Mouse (Mus musculus): ENCODE data around the gene Igf2bp2. TPM values are rescaled to one million over a fixed set of nuclear protein-coding genes. Genes with fewer than 3 reads are reported as not detected.
A peak's percentile ranks its signal among the peaks of the same experiment; 100 is the strongest.

Igf2bp2 gene
- polyA plus RNA-seq, 1 experiment, result 12.2 TPM

DNA sequence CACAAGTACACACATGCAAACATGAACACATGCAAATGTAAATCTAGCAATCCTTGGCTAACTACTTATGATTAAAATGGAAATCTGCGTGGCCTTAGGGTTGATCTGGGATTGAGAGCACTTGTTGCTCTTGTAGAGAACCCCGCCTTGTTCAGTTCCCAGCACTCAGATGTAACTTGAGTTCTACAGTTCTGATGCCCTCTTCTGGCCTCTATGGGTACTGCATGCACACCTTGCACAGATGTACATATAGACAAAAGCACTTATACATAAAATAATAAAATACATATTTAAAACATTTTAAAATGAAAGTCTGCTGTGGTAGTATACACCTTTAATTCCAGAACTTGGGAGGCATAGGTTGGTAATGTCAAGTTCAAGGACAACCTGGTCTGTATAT, 141.0 kb downstream of the Igf2bp2 start:
- Histone ChIP-seq H3K36me3 (ENCODE audit: control insufficient read depth, insufficient read depth) (peaks cover 29% of the 10 kb centered on the region), H3K79me2 (ENCODE audit: control insufficient read depth, insufficient read depth) (no peaks in the 10 kb centered on the region), H3K4me2 (ENCODE audit: low read depth) (no peak overlapping the region), H3K27me3 (ENCODE audit: control insufficient read depth, insufficient read depth, insufficient read length) (no peaks in the 10 kb centered on the region), H3K4me3 (no peak overlapping the region), H3ac (ENCODE audit: control insufficient read depth, insufficient read length) (no peak overlapping the region)
- TF ChIP-seq MYOD1 (IDR thresholded peaks at IDR 0.05; ENCODE audit: control insufficient read depth in 1 of 3, insufficient read length in 2 of 3, low read depth in 2 of 3) (no peak), REST (IDR thresholded peaks at IDR 0.05; ENCODE audit: insufficient read depth, insufficient read length) (no peak), POLR2AphosphoS2 (IDR thresholded peaks at IDR 0.05; ENCODE audit: insufficient read length, low read depth) (no peak), USF1 (IDR thresholded peaks at IDR 0.05; ENCODE audit: low read depth) (no peak), TCF12 (IDR thresholded peaks at IDR 0.05; ENCODE audit: insufficient read depth, poor library complexity, severe bottlenecking) (no peak), MAX (IDR thresholded peaks at IDR 0.05; ENCODE audit: low read depth) (no peak), CEBPB (IDR thresholded peaks at IDR 0.05; ENCODE audit: insufficient read depth, poor library complexity, severe bottlenecking) (no peak), TCF3 (IDR thresholded peaks at IDR 0.05; ENCODE audit: insufficient read length, low read depth) (no peak), E2F4 (IDR thresholded peaks at IDR 0.05; ENCODE audit: insufficient read depth) (no peak), POLR2A (IDR thresholded peaks at IDR 0.05; ENCODE audit: insufficient read length, low read depth) (no peak), SRF (IDR thresholded peaks at IDR 0.05; ENCODE audit: control insufficient read depth, insufficient read length, low read depth) (no peak)

DNA sequence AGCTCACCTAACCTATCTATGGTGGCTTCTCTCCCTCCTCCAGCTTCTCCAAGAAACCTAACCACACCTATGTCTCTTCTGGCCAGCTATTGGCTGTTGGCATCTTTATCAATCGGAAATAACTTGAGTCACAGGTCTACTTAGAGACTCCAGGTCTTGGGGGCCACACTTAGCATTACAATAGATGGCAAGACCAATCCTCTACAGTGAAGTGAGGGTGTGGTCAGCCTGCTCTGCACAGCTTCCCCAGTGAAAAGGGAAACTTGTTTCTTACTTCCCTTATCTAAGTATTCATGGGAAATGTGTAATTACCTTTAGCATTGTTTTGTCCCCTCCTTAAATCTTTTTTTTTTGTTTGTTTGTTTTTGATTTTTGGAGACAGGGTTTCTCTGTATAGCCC, 147.5 kb downstream of the Igf2bp2 start:
- TF ChIP-seq E2F4 (IDR thresholded peaks at IDR 0.05; ENCODE audit: insufficient read depth), result no peak
- no peak for TF ChIP-seq POLR2A (IDR thresholded peaks at IDR 0.05; ENCODE audit: insufficient read length, low read depth)
- TF ChIP-seq TCF3 (IDR thresholded peaks at IDR 0.05; ENCODE audit: insufficient read length, low read depth), result no peak
- TF ChIP-seq POLR2AphosphoS2 (IDR thresholded peaks at IDR 0.05; ENCODE audit: insufficient read length, low read depth), result no peak
- no peak for TF ChIP-seq TCF12 (IDR thresholded peaks at IDR 0.05; ENCODE audit: insufficient read depth, poor library complexity, severe bottlenecking)
- no peak for TF ChIP-seq CEBPB (IDR thresholded peaks at IDR 0.05; ENCODE audit: insufficient read depth, poor library complexity, severe bottlenecking)
- no peak for TF ChIP-seq USF1 (IDR thresholded peaks at IDR 0.05; ENCODE audit: low read depth)
- TF ChIP-seq SRF (IDR thresholded peaks at IDR 0.05; ENCODE audit: control insufficient read depth, insufficient read length, low read depth), result no peak
- no peak for TF ChIP-seq REST (IDR thresholded peaks at IDR 0.05; ENCODE audit: insufficient read depth, insufficient read length)
- no peak overlapping the region for H3K4me2 ChIP-seq (ENCODE audit: low read depth)
- no peaks in the 10 kb centered on the region for H3K27me3 ChIP-seq (ENCODE audit: control insufficient read depth, insufficient read depth, insufficient read length)
- no peak overlapping the region for H3K4me3 ChIP-seq
- H3ac ChIP-seq (ENCODE audit: control insufficient read depth, insufficient read length), result no peak overlapping the region
- peaks cover 18% of the 10 kb centered on the region for H3K36me3 ChIP-seq (ENCODE audit: control insufficient read depth, insufficient read depth)
- H3K79me2 ChIP-seq (ENCODE audit: control insufficient read depth, insufficient read depth), result peaks cover 27% of the 10 kb centered on the region

DNA sequence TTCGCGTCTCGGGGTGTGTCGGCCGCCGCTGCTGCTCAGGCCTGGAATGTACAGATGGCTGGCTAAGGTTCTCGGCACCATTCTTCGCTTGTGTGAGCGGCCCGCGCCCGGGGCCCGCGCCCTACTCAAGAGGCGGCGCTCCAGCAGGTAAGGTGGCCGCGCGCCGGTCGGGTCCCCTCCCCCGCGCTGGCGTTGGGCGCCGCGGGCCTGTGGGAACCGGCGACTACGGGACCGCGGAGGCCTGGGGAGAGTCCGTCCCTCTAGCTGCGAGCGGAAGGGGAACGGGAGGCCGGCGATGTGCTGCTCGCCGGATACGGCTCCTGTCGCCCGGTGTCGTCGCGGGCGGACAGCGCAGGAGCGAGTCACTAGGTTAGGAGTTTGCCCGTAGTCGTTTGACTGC, 153.5 kb downstream of the Igf2bp2 start:
- H3K4me3 ChIP-seq, result peak overlapping the region; percentile 44
- H3K4me2 ChIP-seq (ENCODE audit: low read depth), result peak overlapping the region; percentile 80
- peak overlapping the region; percentile 37 for H3ac ChIP-seq (ENCODE audit: control insufficient read depth, insufficient read length)
- no peaks in the 10 kb centered on the region for H3K27me3 ChIP-seq (ENCODE audit: control insufficient read depth, insufficient read depth, insufficient read length)
- H3K36me3 ChIP-seq (ENCODE audit: control insufficient read depth, insufficient read depth), result no peaks in the 10 kb centered on the region
- peaks cover 36% of the 10 kb centered on the region for H3K79me2 ChIP-seq (ENCODE audit: control insufficient read depth, insufficient read depth)
- TF ChIP-seq E2F4 (IDR thresholded peaks at IDR 0.05; ENCODE audit: insufficient read depth), result no peak

- Histone ChIP-seq H3K27me3 (ENCODE audit: control insufficient read depth, insufficient read depth, insufficient read length) (no peaks in the 10 kb centered on the region), H3K4me3 (peak within 1 kb of the TSS; percentile 44), H3ac (ENCODE audit: control insufficient read depth, insufficient read length) (peak within 1 kb of the TSS; percentile 37), H3K79me2 (ENCODE audit: control insufficient read depth, insufficient read depth) (peaks cover 35% of the 10 kb centered on the region), H3K4me2 (ENCODE audit: low read depth) (peak within 1 kb of the TSS; percentile 99), H3K36me3 (ENCODE audit: control insufficient read depth, insufficient read depth) (no peaks in the 10 kb centered on the region)
- TF ChIP-seq TCF3 (IDR thresholded peaks at IDR 0.05; ENCODE audit: insufficient read length, low read depth), result no peak
- peak; percentile 65 for TF ChIP-seq POLR2A (IDR thresholded peaks at IDR 0.05; ENCODE audit: insufficient read length, low read depth)
- peak; percentile 51 for TF ChIP-seq POLR2AphosphoS2 (IDR thresholded peaks at IDR 0.05; ENCODE audit: insufficient read length, low read depth)
- TF ChIP-seq REST (IDR thresholded peaks at IDR 0.05; ENCODE audit: insufficient read depth, insufficient read length), result no peak
- TF ChIP-seq CEBPB (IDR thresholded peaks at IDR 0.05; ENCODE audit: insufficient read depth, poor library complexity, severe bottlenecking), result no peak
- TF ChIP-seq MAX (IDR thresholded peaks at IDR 0.05; ENCODE audit: low read depth), result peak; percentile 89
- peak; percentile 12 for TF ChIP-seq SRF (IDR thresholded peaks at IDR 0.05; ENCODE audit: control insufficient read depth, insufficient read length, low read depth)
- TF ChIP-seq MYOG (IDR thresholded peaks at IDR 0.05; ENCODE audit: control insufficient read depth in 1 of 3, insufficient read depth in 1 of 3, insufficient read length in 2 of 3, low read depth in 2 of 3), result no peak
- peak; percentile 37 for TF ChIP-seq USF1 (IDR thresholded peaks at IDR 0.05; ENCODE audit: low read depth)
- no peak for TF ChIP-seq TCF12 (IDR thresholded peaks at IDR 0.05; ENCODE audit: insufficient read depth, poor library complexity, severe bottlenecking)
- no peak for TF ChIP-seq MYOD1 (IDR thresholded peaks at IDR 0.05; ENCODE audit: control insufficient read depth in 1 of 3, insufficient read length in 2 of 3, low read depth in 2 of 3)
- TF ChIP-seq E2F4 (IDR thresholded peaks at IDR 0.05; ENCODE audit: insufficient read depth), result peak; percentile 7
Measured at GRCm38 (mm10) chr16:22009099-22009584, 154.0 kb downstream of the Igf2bp2 start, which contains the start of gene Senp2. Senp2 (plus strand) TSS chr16:22009484.

Other genes starting within 250 kb of the Igf2bp2 start
- gene Tmem41a, start 215.7 kb downstream of the Igf2bp2 start, polyA plus RNA-seq (2012; fragmentation: generic; extraction: Trizol), result 16.2 TPM
- 0.04 TPM for gene Liph, start 167.6 kb downstream of the Igf2bp2 start, polyA plus RNA-seq (2012; fragmentation: generic; extraction: Trizol)
- 12.0 TPM for gene Senp2, start 153.8 kb downstream of the Igf2bp2 start, polyA plus RNA-seq (2012; fragmentation: generic; extraction: Trizol)
- 41.2 TPM for gene Tra2b, start 102.7 kb upstream of the Igf2bp2 start, polyA plus RNA-seq (2012; fragmentation: generic; extraction: Trizol)